Mouse (Mus musculus) layer of hippocampus, postnatal 14 days (tissue): ENCODE measurements around the gene Tbc1d4. TPM values are rescaled to one million over a fixed set of nuclear protein-coding genes. Genes with fewer than 3 reads are reported as not detected.
A peak's percentile ranks its signal among the peaks of the same experiment; 100 is the strongest.

ENCODE experiments used
- DNase-seq, 2 experiments: peaks; one replicate each; pipeline ENCODE4 v3.0.0; 2021 to 2022; ENCODE audit warnings: low spot score in 2 of 2, mixed read lengths in 1 of 2
- total RNA-seq, 2 experiments: library from RNA; stranded (reverse); gene quantifications; 2 replicates each; pipeline ENCODE4 v1.2.3; 2021

Gene Tbc1d4
- total RNA-seq, 2 experiments from 2014 or later: 8.8 to 12.0 TPM

- no peak for DNase-seq
Measured at GRCm38 (mm10) chr14:101437925-101438324, 171.1 kb downstream of the Tbc1d4 start.

- peak in 1 of 2 experiments; percentile 7 for DNase-seq
Measured at GRCm38 (mm10) chr14:101430536-101430935, 178.5 kb downstream of the Tbc1d4 start.

GRCm38 (mm10) chr14:101428805-101429516 lies 180.0 kb downstream of the Tbc1d4 start:
- peak in 1 of 2 experiments; percentile 61 for DNase-seq

- DNase-seq: no peak
Measured at GRCm38 (mm10) chr14:101417679-101418078, 191.3 kb downstream of the Tbc1d4 start.

Other genes starting within 250 kb of the Tbc1d4 start
- 10 to 100 TPM; 56.3 to 57.5 TPM for gene Commd6, start 31.5 kb upstream of the Tbc1d4 start, total RNA-seq
- gene Uchl3, start 44.8 kb upstream of the Tbc1d4 start, total RNA-seq: 10 to 100 TPM; 61.7 to 64.5 TPM
- gene Gm9922, start 120.6 kb upstream of the Tbc1d4 start, total RNA-seq: not detected
- 100 to 1,000 TPM; 113 to 131 TPM for gene Lmo7, start 120.8 kb upstream of the Tbc1d4 start, total RNA-seq